ENCODE assay signal across 19 mouse cellular contexts in genomic region chr12:106674741-106675140, GRCm38 (mm10).
"Had no signal": no experiment of that assay in that cellular context is flagged by ENCODE, and none has a peak within 500 bp of the region (broad histone marks: within the 10 kb centered on the region; RNA-seq: fewer than 3 reads in every experiment).

No protein-coding gene starts in this region.

- H3K9ac ChIP-seq: liver, postnatal 0 days; lung, embryonic 15.5 days; midbrain, embryonic 13.5 days; midbrain, embryonic 15.5 days; neural tube, embryonic 13.5 days; neural tube, embryonic 15.5 days; stomach, embryonic 15.5 days had no signal

- H3K27ac ChIP-seq: lung, embryonic 15.5 days; macrophage; midbrain, embryonic 13.5 days; neural tube, embryonic 13.5 days; neural tube, embryonic 15.5 days; stomach, embryonic 15.5 days; stomach, postnatal 0 days had no signal

- H3K9me3 ChIP-seq: lung, embryonic 15.5 days; midbrain, embryonic 13.5 days; midbrain, embryonic 15.5 days; neural tube, embryonic 13.5 days; neural tube, embryonic 15.5 days; stomach, embryonic 15.5 days had no signal

- H3K4me3 ChIP-seq: lung, embryonic 15.5 days; megakaryocyte, embryonic 14.5 days; midbrain, embryonic 13.5 days; midbrain, embryonic 15.5 days; neural tube, embryonic 13.5 days; neural tube, embryonic 15.5 days; stomach, embryonic 15.5 days had no signal

- H3K36me3 ChIP-seq: lung, embryonic 15.5 days; midbrain, embryonic 13.5 days; midbrain, embryonic 15.5 days; neural tube, embryonic 13.5 days; neural tube, embryonic 15.5 days; stomach, embryonic 15.5 days had no signal

- DNase-seq: liver, postnatal 0 days; lung, adult 2 months; lung, postnatal 14 days; lung, postnatal 36 days; retina, postnatal 1 day; right cerebral cortex, adult 18-20 months; right cerebral cortex, postnatal 25 days; thymus, adult 2 months; thymus, postnatal 25 days; thymus, postnatal 4 days had no signal

- H3K4me1 ChIP-seq: lung, embryonic 15.5 days; megakaryocyte, embryonic 14.5 days; stomach, embryonic 15.5 days had no signal
